Mouse (Mus musculus) c-Kit-negative CD71-positive TER-119-positive erythroid progenitor cells, embryonic 14.5 days (primary cell): ENCODE results near the gene Gpc6.
"Not testable (repeated sequence)": the region's sequence is repeated elsewhere in the genome, so short reads cannot be mapped to it uniquely, and the experiment has no call there.

Experiments
- DNase-seq: peaks from one replicate; pipeline ENCODE4 v3.0.0-alpha.2; 2013; ENCODE audit warnings: low read depth, low spot score

Gene Gpc6

DNA sequence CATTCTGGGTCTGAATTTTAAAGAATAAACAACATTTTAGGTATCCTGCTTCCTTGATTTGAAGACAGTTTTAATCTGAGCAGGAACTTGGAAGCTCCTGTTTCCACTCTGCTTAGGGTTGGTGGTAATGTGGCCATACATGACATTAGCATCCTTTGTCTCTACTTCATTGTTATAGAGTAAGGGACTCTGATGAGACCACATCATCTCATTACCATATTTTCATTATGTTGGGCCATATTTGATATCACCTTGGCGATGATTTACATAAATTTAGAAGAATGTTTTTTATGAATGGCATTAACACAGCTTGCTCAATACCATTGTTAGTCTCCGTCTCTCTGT, 436.8 kb downstream of the Gpc6 start:
- no peak for DNase-seq

- DNase-seq: no peak
These were observed 444.3 kb downstream of the Gpc6 start for GRCm38 (mm10) chr14:117369331-117369866.

- DNase-seq: no peak
These were observed 451.8 kb downstream of the Gpc6 start for GRCm38 (mm10) chr14:117376822-117377376.

DNA sequence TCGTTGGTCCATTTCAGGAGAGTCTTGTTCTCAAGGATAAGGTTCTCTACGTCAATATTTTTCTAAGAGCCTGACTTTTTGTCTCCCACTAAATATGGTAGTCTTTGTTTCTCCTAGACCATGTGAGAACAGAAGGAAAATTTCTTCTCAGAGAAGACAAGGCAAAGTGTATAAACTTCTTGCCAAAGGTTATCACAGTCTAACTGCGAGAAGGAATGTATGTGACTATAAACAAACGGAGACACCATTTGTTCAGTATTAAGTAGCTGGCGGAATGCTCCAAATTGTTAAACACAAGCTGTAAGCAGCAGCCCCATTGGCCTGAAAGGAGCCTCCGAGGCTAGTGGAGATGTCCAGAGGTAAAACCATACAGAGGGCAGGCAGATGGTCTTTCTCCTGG, 454.9 kb downstream of the Gpc6 start:
- no peak for DNase-seq

DNA sequence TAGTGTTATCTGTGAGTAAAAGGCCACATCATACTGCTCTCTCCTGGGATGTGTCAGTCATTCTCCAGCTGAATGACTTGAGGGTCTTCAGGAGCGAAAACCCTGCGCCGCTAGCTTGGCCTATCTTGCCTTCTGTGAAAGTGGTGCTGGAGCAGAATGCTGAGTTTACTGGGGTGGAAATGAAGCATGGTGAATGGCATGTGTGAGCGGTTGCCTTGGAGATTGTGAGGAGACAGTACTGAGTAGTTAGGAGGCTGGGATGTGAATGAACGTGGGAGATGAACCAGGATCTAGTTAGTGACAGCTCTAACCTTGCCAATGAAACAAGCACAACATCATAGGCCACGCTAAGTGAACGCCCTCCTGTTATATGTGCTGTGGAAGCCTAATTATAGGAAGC, 458.1 kb downstream of the Gpc6 start:
- DNase-seq: no peak

- no peak for DNase-seq
These were observed 459.1 kb downstream of the Gpc6 start for GRCm38 (mm10) chr14:117384096-117384770.

GRCm38 (mm10) chr14:117385731-117386270, 460.7 kb downstream of the Gpc6 start:
- DNase-seq: no peak

- DNase-seq: no peak
These were observed 465.7 kb downstream of the Gpc6 start for GRCm38 (mm10) chr14:117390794-117391320.

DNA sequence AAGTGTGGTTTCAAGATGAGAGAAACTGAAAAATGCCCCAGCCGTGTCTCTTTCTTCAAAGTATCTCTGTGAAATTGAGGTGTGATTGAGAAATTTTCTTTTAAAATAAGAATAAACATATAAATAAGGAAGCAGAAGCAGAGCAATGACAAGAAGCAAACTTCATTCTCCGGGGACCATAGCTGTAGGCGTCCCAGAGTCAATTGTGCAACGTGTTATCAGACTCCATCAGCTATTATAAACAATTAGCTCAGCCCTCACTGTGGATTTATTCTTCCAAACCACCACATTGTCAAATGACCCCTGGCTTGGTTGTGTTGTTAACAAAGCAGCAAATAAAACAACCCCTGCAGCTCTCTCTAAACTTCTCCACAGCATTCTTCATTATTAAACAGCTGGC, 466.3 kb downstream of the Gpc6 start:
- no peak for DNase-seq

DNA sequence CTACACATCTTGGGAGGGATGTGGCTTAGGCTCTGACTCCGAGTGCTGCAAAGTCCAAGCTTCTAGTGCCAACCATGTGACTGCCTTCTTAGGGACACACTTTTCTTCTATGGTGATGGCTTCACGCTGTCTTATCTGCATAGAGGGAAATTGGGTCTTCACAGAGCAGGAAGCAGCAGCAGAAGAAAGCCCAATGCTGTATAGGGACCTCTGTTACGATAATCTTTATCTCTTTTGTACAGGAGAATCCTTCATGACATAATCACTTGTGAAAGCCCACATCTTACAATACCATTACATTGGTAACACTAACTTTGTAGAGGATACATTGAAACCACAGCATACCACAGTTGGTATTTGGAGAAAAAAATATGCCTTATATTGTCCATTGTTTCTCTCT, 472.1 kb downstream of the Gpc6 start:
- no peak for DNase-seq

GRCm38 (mm10) chr14:117407824-117408524, 482.9 kb downstream of the Gpc6 start:
- no peak for DNase-seq

- DNase-seq: no peak
These were observed 483.4 kb downstream of the Gpc6 start for GRCm38 (mm10) chr14:117408525-117408835.

DNA sequence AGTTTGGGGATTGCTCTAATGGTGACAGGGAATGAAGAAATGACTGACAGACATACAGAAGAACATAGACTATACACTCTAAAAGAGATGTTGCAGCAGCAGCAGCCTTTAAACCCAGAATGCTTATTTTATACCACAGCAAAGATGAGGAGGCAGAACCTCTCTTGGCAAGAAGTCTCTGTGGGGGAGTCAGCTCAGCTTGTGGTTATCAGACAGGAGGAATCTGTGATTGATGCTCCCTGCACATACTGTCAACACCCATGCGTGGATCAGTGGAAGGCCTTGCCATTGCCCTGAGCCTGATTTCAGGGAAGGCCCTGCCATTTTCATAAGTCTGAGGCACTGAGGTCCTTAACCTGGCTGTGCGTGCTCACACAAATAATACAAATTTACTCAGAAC, 484.7 kb downstream of the Gpc6 start:
- DNase-seq: no peak

GRCm38 (mm10) chr14:117410511-117410910, 485.4 kb downstream of the Gpc6 start:
- DNase-seq: no peak

DNA sequence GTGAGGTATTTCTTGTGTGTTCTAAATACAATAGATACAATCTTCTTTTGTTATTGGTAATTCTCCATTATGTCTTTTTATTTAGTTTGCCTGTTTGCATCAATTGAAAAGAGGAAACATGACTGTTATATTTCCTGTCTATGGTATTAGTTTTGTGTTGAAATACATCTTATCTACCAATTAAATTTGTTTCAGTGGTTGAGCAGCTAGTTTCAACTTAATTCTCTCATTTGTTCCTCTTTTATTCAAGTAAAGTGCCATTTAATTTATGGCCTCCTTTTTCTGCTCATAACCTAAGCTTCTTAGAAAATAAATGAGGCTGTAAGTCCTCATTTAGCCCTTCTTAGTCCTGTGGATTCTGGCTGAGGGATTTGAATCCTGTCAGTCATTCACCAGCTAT, 489.9 kb downstream of the Gpc6 start:
- no peak for DNase-seq

- no peak for DNase-seq
These were observed 494.6 kb downstream of the Gpc6 start for GRCm38 (mm10) chr14:117419561-117420218.

DNA sequence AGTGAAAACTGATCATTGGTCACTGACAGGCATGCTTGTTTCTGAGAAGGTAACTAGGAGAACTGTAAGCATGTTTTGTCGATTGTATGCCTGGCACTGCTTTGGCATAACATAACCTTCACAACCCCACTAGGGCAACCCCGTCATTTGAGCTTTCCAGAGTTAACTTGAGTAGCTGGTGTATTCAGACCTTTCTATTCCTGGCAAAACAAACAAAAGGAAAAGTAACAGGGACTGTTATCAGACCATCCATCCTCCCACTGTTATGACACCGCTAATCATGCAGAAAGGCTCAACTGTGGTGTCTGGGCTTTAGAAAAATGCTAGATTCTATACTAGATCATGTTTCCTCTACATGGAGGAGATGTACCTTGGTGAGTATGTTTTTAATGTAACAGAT, 496.1 kb downstream of the Gpc6 start:
- no peak for DNase-seq

- DNase-seq: no peak
These were observed 501.0 kb downstream of the Gpc6 start for GRCm38 (mm10) chr14:117426116-117426515.

GRCm38 (mm10) chr14:117427776-117428175, 502.7 kb downstream of the Gpc6 start:
- DNase-seq: no peak

DNA sequence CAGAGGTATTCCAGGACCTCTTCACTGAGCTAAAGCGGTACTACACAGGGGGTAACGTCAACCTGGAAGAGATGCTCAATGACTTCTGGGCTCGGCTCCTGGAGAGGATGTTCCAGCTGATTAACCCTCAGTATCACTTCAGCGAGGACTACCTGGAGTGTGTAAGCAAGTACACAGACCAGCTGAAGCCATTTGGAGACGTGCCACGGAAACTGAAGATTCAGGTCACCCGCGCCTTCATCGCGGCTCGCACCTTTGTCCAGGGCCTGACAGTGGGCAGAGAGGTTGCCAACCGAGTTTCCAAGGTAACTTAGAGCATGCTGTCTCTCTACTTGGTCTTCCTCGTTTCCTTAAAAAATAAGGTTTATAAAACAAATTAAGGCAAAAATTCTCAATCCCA, 510.6 kb downstream of the Gpc6 start:
- DNase-seq: no peak

- not testable (repeated sequence) for DNase-seq
These were observed 521.6 kb downstream of the Gpc6 start for GRCm38 (mm10) chr14:117446675-117447231.
